Mouse (Mus musculus) hindbrain, embryonic 12.5 days (tissue): ENCODE measurements around the gene Kcnh4. TPM values are rescaled to one million over a fixed set of nuclear protein-coding genes. Genes with fewer than 3 reads are reported as not detected.

Experiments
- ATAC-seq: fragments of 200-750 bp; cut with Nextera tagmentation; 2 replicates; pipeline ENCODE4 v1.8.0; 2017; ENCODE audit warnings: moderate TSS enrichment; ENCODE audit not compliant: low FRiP score
- H3K27ac ChIP-seq: fragments of 300-500 bp; sonication (generic); 2 replicates; pipeline ENCODE4 v1.5.1; 2016; ENCODE audit warnings: mild to moderate bottlenecking
- H3K27me3 ChIP-seq: fragments of 300-500 bp; sonication (generic); 2 replicates; pipeline ENCODE4 v1.6.1; 2016; ENCODE audit warnings: mild to moderate bottlenecking
- H3K36me3 ChIP-seq: fragments of 300-500 bp; sonication (generic); 2 replicates; pipeline ENCODE4 v1.6.1; 2016; ENCODE audit warnings: mild to moderate bottlenecking
- H3K4me1 ChIP-seq: fragments of 300-500 bp; sonication (generic); 2 replicates; pipeline ENCODE4 v1.6.1; 2016
- H3K4me2 ChIP-seq: fragments of 300-500 bp; sonication (generic); replicated peaks from 2 replicates; pipeline ENCODE4 v1.6.1; 2016; ENCODE audit warnings: mild to moderate bottlenecking
- H3K4me3 ChIP-seq: fragments of 300-500 bp; sonication (generic); 2 replicates; pipeline ENCODE4 v1.5.1; 2016; ENCODE audit warnings: mild to moderate bottlenecking
- H3K9ac ChIP-seq: fragments of 300-500 bp; sonication (generic); 2 replicates; pipeline ENCODE4 v1.6.1; 2016; ENCODE audit warnings: mild to moderate bottlenecking, moderate library complexity
- H3K9me3 ChIP-seq: fragments of 300-500 bp; sonication (generic); replicated peaks from 2 replicates; pipeline ENCODE4 v1.6.1; 2016; ENCODE audit warnings: mild to moderate bottlenecking
- WGBS: fragments of 180-500 bp; shearing (Covaris S2); methylation state at CpG from one replicate; pipeline ENCODE4 v1.1.7; 2016; 5-methylcytosine and 5-hydroxymethylcytosine counted together
- polyA plus RNA-seq: library from polyadenylated mRNA; unstranded; fragments of >200 nt; fragmentation: Nextera tagmentation; extraction: Ambion mirVana; gene quantifications from 2 replicates; pipeline ENCODE4 v1.2.1, GENCODE M21; 2016

The Kcnh4 gene
- polyA plus RNA-seq, 1 experiment from 2014 or later: 6.0 TPM

GRCm38 (mm10) chr11:100724919-100725512 lies 34.7 kb downstream of the Kcnh4 start:
- no peak for ATAC-seq
- Histone ChIP-seq H3K9ac (no peak overlapping the region), H3K4me2 (no peak overlapping the region), H3K9me3 (no peaks in the 10 kb centered on the region), H3K4me1 (peaks cover 17% of the 10 kb centered on the region), H3K27ac (no peak overlapping the region), H3K4me3 (no peak overlapping the region), H3K36me3 (peaks cover 10% of the 10 kb centered on the region), H3K27me3 (no peaks in the 10 kb centered on the region)
- WGBS: 51% methylated on average over 5 of the region's 5 CpGs

GRCm38 (mm10) chr11:100722493-100723028 lies 37.2 kb downstream of the Kcnh4 start:
- H3K4me2 ChIP-seq: no peak overlapping the region
- peaks cover 17% of the 10 kb centered on the region for H3K4me1 ChIP-seq
- no peak overlapping the region for H3K4me3 ChIP-seq
- ATAC-seq: no peak
- H3K9ac ChIP-seq: no peak overlapping the region
- no peaks in the 10 kb centered on the region for H3K9me3 ChIP-seq
- H3K27me3 ChIP-seq: no peaks in the 10 kb centered on the region
- WGBS: 70% methylated on average over 2 of the region's 2 CpGs
- H3K36me3 ChIP-seq: peaks cover 22% of the 10 kb centered on the region
- H3K27ac ChIP-seq: no peak overlapping the region

GRCm38 (mm10) chr11:100721776-100722492 lies 37.8 kb downstream of the Kcnh4 start:
- no peaks in the 10 kb centered on the region for H3K27me3 ChIP-seq
- no peak overlapping the region for H3K9ac ChIP-seq
- no peak for ATAC-seq
- no peak overlapping the region for H3K4me3 ChIP-seq
- H3K4me2 ChIP-seq: no peak overlapping the region
- no peaks in the 10 kb centered on the region for H3K9me3 ChIP-seq
- H3K27ac ChIP-seq: no peak overlapping the region; the same call in 1 of the 2 replicates
- H3K36me3 ChIP-seq: peaks cover 28% of the 10 kb centered on the region
- H3K4me1 ChIP-seq: peaks cover 17% of the 10 kb centered on the region
- 75% methylated on average over 8 of the region's 8 CpGs for WGBS

- Histone ChIP-seq H3K4me3 (no peak overlapping the region), H3K9me3 (no peaks in the 10 kb centered on the region), H3K27ac (peak overlapping the region; percentile 46), H3K4me2 (no peak overlapping the region), H3K36me3 (peaks cover 35% of the 10 kb centered on the region), H3K4me1 (peaks cover 17% of the 10 kb centered on the region), H3K27me3 (no peaks in the 10 kb centered on the region), H3K9ac (no peak overlapping the region)
- ATAC-seq: no peak
- 74% methylated on average over 4 of the region's 4 CpGs for WGBS
Measured at GRCm38 (mm10) chr11:100721254-100721653, 38.5 kb downstream of the Kcnh4 start.

- no peaks in the 10 kb centered on the region for H3K27me3 ChIP-seq
- H3K4me1 ChIP-seq: peaks cover 16% of the 10 kb centered on the region
- no peak for ATAC-seq
- 80% methylated on average over 5 of the region's 5 CpGs for WGBS
- H3K4me3 ChIP-seq: no peak overlapping the region
- no peaks in the 10 kb centered on the region for H3K9me3 ChIP-seq
- H3K27ac ChIP-seq: no peak overlapping the region
- no peak overlapping the region for H3K9ac ChIP-seq
- peaks cover 44% of the 10 kb centered on the region for H3K36me3 ChIP-seq
- H3K4me2 ChIP-seq: no peak overlapping the region
Measured at GRCm38 (mm10) chr11:100720345-100720744, 39.4 kb downstream of the Kcnh4 start.

- no peak overlapping the region for H3K4me2 ChIP-seq
- no peaks in the 10 kb centered on the region for H3K9me3 ChIP-seq
- no peak overlapping the region for H3K4me3 ChIP-seq
- peaks cover 13% of the 10 kb centered on the region for H3K4me1 ChIP-seq
- peaks cover 44% of the 10 kb centered on the region for H3K36me3 ChIP-seq
- no peak for ATAC-seq
- WGBS: 83% methylated on average over 11 of the region's 11 CpGs
- H3K27ac ChIP-seq: no peak overlapping the region
- H3K27me3 ChIP-seq: no peaks in the 10 kb centered on the region
- H3K9ac ChIP-seq: no peak overlapping the region
Measured at GRCm38 (mm10) chr11:100719893-100720292, 39.8 kb downstream of the Kcnh4 start.

GRCm38 (mm10) chr11:100719312-100719711 lies 40.4 kb downstream of the Kcnh4 start:
- Histone ChIP-seq H3K9ac (no peak overlapping the region), H3K36me3 (peaks cover 44% of the 10 kb centered on the region), H3K27ac (no peak overlapping the region), H3K27me3 (no peaks in the 10 kb centered on the region), H3K4me1 (peaks cover 16% of the 10 kb centered on the region), H3K9me3 (no peaks in the 10 kb centered on the region), H3K4me3 (no peak overlapping the region), H3K4me2 (no peak overlapping the region)
- ATAC-seq: no peak
- WGBS: 80% methylated on average over 3 of the region's 3 CpGs

GRCm38 (mm10) chr11:100718866-100719265 lies 40.9 kb downstream of the Kcnh4 start:
- no peak overlapping the region for H3K9ac ChIP-seq
- peaks cover 44% of the 10 kb centered on the region for H3K36me3 ChIP-seq
- ATAC-seq: no peak
- H3K4me3 ChIP-seq: no peak overlapping the region
- 95% methylated on average over 4 of the region's 4 CpGs for WGBS
- no peak overlapping the region for H3K27ac ChIP-seq
- peaks cover 20% of the 10 kb centered on the region for H3K4me1 ChIP-seq
- peaks cover 4% of the 10 kb centered on the region; the same call in 1 of the 2 replicates for H3K27me3 ChIP-seq
- H3K9me3 ChIP-seq: no peaks in the 10 kb centered on the region
- no peak overlapping the region for H3K4me2 ChIP-seq

- WGBS: 96% methylated on average over 7 of the region's 7 CpGs
- Histone ChIP-seq H3K9ac (no peak overlapping the region), H3K4me2 (no peak overlapping the region), H3K4me3 (no peak overlapping the region), H3K27me3 (peaks cover 5% of the 10 kb centered on the region; the same call in 1 of the 2 replicates), H3K36me3 (peaks cover 44% of the 10 kb centered on the region), H3K4me1 (peaks cover 24% of the 10 kb centered on the region), H3K9me3 (no peaks in the 10 kb centered on the region), H3K27ac (no peak overlapping the region)
- ATAC-seq: no peak
Measured at GRCm38 (mm10) chr11:100718462-100718861, 41.3 kb downstream of the Kcnh4 start.

GRCm38 (mm10) chr11:100716649-100717048 lies 43.1 kb downstream of the Kcnh4 start:
- WGBS: 80% methylated on average over 3 of the region's 3 CpGs
- Histone ChIP-seq H3K4me3 (no peak overlapping the region), H3K36me3 (peaks cover 44% of the 10 kb centered on the region), H3K4me1 (peaks cover 26% of the 10 kb centered on the region), H3K9ac (no peak overlapping the region), H3K27me3 (peaks cover 5% of the 10 kb centered on the region; the same call in 1 of the 2 replicates), H3K9me3 (no peaks in the 10 kb centered on the region), H3K27ac (no peak overlapping the region), H3K4me2 (no peak overlapping the region)
- ATAC-seq: no peak

GRCm38 (mm10) chr11:100714948-100715347 lies 44.8 kb downstream of the Kcnh4 start:
- Histone ChIP-seq H3K4me2 (no peak overlapping the region), H3K9ac (no peak overlapping the region), H3K9me3 (no peaks in the 10 kb centered on the region), H3K36me3 (peaks cover 51% of the 10 kb centered on the region), H3K27me3 (peaks cover 5% of the 10 kb centered on the region; the same call in 1 of the 2 replicates), H3K4me3 (no peak overlapping the region), H3K4me1 (peaks cover 30% of the 10 kb centered on the region), H3K27ac (no peak overlapping the region)
- no peak for ATAC-seq
- WGBS: 86% methylated on average over 6 of the region's 6 CpGs

- peak overlapping the region; percentile 44; the same call in 1 of the 2 replicates for H3K27ac ChIP-seq
- H3K4me2 ChIP-seq: peak overlapping the region; percentile 45; the same call in 1 of the 2 replicates
- no peak overlapping the region for H3K9ac ChIP-seq
- no peak for ATAC-seq
- H3K4me1 ChIP-seq: peaks cover 30% of the 10 kb centered on the region
- peaks cover 52% of the 10 kb centered on the region for H3K36me3 ChIP-seq
- 50% methylated on average over 6 of the region's 6 CpGs for WGBS
- peaks cover 5% of the 10 kb centered on the region; the same call in 1 of the 2 replicates for H3K27me3 ChIP-seq
- no peaks in the 10 kb centered on the region for H3K9me3 ChIP-seq
- H3K4me3 ChIP-seq: no peak overlapping the region
Measured at GRCm38 (mm10) chr11:100714534-100714915, 45.2 kb downstream of the Kcnh4 start.
